Mouse (Mus musculus): ENCODE results near the gene Tjp3. TPM values are rescaled to one million over a fixed set of nuclear protein-coding genes. Genes with fewer than 3 reads are reported as not detected.
"Not testable (repeated sequence)": the region's sequence is repeated elsewhere in the genome, so short reads cannot be mapped to it uniquely, and the experiment has no call there.

The Tjp3 gene
- polyA plus RNA-seq, 1 experiment = 0.01 TPM

DNA sequence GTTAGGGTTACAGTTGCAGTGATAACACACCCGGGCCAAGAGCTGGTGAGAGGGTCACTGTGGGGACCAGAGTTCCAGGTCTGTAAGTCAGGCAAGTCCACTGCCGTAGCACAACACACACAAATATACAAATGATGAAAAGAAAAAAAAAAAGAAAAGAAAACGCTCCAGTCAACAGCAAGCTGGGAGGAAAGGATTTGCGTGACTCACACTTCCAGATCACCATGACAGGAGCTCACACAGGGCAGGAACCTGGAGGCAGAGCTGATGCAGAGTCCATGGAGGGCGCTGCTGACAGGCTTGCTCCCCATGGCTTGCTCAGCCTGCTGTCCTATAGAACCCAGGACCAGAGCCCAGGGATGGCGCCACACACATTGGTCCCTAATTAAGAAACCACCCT, 57.2 kb downstream of the Tjp3 start:
- Histone ChIP-seq H3K27me3 (ENCODE audit: control insufficient read depth) (peaks cover 54% of the 10 kb centered on the region), H3K9me3 (ENCODE audit: control insufficient read depth, low read length) (0 out of 2 replicates have a peak, but pooled peaks cover 2% of the 10 kb centered on the region), H3K36me3 (ENCODE audit: control insufficient read depth) (no peaks in the 10 kb centered on the region), H3K4me1 (ENCODE audit: control insufficient read depth) (peaks cover 25% of the 10 kb centered on the region), H3K4me3 (replicated peaks) (no peak overlapping the region)
- TF ChIP-seq TAL1 (IDR thresholded peaks at IDR 0.05; ENCODE audit: low read length) (no peak), GATA1 (IDR thresholded peaks at IDR 0.05; ENCODE audit: low read length) (no peak)

DNA sequence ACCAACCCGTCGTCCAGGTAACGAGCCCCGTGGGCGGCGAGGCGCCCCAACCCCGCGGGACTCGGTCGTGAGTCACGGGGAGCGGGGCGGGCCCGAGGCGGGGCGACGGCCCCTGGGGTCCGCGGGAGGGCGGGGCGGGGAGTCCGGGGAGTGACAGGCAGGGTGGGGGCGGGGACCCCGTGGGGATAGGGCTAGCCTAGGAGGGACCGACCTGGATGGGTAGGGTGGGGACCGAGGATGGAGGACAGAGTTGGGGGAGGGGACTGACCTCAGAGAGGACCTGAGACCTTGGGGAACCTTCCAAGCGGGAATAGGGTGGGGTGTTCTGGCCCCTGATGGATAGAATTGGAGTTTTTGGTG, 58.2 kb downstream of the Tjp3 start:
- H3K27me3 ChIP-seq (ENCODE audit: control insufficient read depth) = peaks cover 56% of the 10 kb centered on the region
- H3K4me3 ChIP-seq (replicated peaks) = peak overlapping the region; percentile 72
- H3K36me3 ChIP-seq (ENCODE audit: control insufficient read depth) = no peaks in the 10 kb centered on the region
- peaks cover 25% of the 10 kb centered on the region for H3K4me1 ChIP-seq (ENCODE audit: control insufficient read depth)
- 0 out of 2 replicates have a peak, but pooled peaks cover 2% of the 10 kb centered on the region for H3K9me3 ChIP-seq (ENCODE audit: control insufficient read depth, low read length)
- TF ChIP-seq GATA1 (IDR thresholded peaks at IDR 0.05; ENCODE audit: low read length) (no peak), TAL1 (IDR thresholded peaks at IDR 0.05; ENCODE audit: low read length) (no peak)

DNA sequence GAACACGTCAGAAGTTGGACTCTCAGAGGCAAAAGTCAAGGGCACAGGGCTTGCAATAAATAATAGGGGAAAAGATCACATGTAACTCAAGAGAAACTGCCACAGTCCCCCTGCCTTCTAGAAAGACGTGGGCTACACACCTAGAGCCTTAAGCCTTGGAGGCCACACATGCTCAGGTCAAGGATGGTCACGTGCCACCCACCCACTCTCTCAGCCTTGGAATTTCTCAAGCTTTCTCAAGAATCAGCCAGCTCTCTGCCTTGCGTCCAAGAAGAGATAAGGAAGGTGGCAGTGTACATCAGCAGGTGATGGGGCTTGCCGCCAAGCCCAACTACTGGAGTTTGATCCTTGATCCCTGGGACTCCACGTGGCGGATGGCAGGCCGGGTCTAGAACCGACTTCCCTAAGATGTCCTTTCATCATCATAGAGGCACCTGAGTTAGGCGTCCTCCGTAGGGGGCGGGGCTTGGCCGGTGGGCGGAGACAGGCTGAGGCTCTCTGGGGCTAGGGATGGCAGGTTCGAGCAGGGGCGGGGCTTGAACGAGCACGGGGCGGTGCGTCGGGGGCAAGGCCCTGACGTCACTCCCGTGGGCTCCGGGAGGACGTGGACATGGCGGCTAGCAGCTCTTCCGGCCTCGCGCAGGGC, 58.7 kb downstream of the Tjp3 start, which contains the start of gene Zfr2:
Gene Zfr2, plus strand, starts transcription at position 576 of the 646 bp plus-strand sequence.
- Histone ChIP-seq H3K27me3 (ENCODE audit: control insufficient read depth) (peaks cover 56% of the 10 kb centered on the region), H3K4me1 (ENCODE audit: control insufficient read depth) (peaks cover 22% of the 10 kb centered on the region)
- TF ChIP-seq GATA1 (IDR thresholded peaks at IDR 0.05; ENCODE audit: low read length) (no peak), TAL1 (IDR thresholded peaks at IDR 0.05; ENCODE audit: low read length) (no peak)

GRCm38 (mm10) chr10:81231436-81231835, 59.9 kb downstream of the Tjp3 start:
- no peaks in the 10 kb centered on the region for H3K36me3 ChIP-seq (ENCODE audit: control insufficient read depth)
- H3K27me3 ChIP-seq (ENCODE audit: control insufficient read depth) = peaks cover 54% of the 10 kb centered on the region
- 0 out of 2 replicates have a peak, but pooled peaks cover 2% of the 10 kb centered on the region for H3K9me3 ChIP-seq (ENCODE audit: control insufficient read depth, low read length)
- H3K4me3 ChIP-seq (replicated peaks) = no peak overlapping the region
- peaks cover 21% of the 10 kb centered on the region for H3K4me1 ChIP-seq (ENCODE audit: control insufficient read depth)
- TF ChIP-seq TAL1 (IDR thresholded peaks at IDR 0.05; ENCODE audit: low read length) (no peak), GATA1 (IDR thresholded peaks at IDR 0.05; ENCODE audit: low read length) (no peak)

More for the DNA sequence above, 58.7 kb downstream of the Tjp3 start, which contains the start of gene Zfr2:
- H3K4me3 ChIP-seq (replicated peaks) = peak within 1 kb of the TSS; percentile 72
- H3K36me3 ChIP-seq (ENCODE audit: control insufficient read depth) = no peaks in the 10 kb centered on the region
- 0 out of 2 replicates have a peak, but pooled peaks cover 2% of the 10 kb centered on the region for H3K9me3 ChIP-seq (ENCODE audit: control insufficient read depth, low read length)

GRCm38 (mm10) chr10:81230438-81231332, 60.7 kb downstream of the Tjp3 start, which contains the start of gene Atcay:
TSS of gene Atcay (minus strand) at chr10:81230833.
- Histone ChIP-seq H3K36me3 (ENCODE audit: control insufficient read depth) (no peaks in the 10 kb centered on the region), H3K4me3 (replicated peaks) (no peak within 1 kb of the TSS), H3K9me3 (ENCODE audit: control insufficient read depth, low read length) (0 out of 2 replicates have a peak, but pooled peaks cover 2% of the 10 kb centered on the region), H3K27me3 (ENCODE audit: control insufficient read depth) (peaks cover 54% of the 10 kb centered on the region), H3K4me1 (ENCODE audit: control insufficient read depth) (peaks cover 21% of the 10 kb centered on the region)
- TF ChIP-seq GATA1 (IDR thresholded peaks at IDR 0.05; ENCODE audit: low read length) (no peak), TAL1 (IDR thresholded peaks at IDR 0.05; ENCODE audit: low read length) (no peak)

DNA sequence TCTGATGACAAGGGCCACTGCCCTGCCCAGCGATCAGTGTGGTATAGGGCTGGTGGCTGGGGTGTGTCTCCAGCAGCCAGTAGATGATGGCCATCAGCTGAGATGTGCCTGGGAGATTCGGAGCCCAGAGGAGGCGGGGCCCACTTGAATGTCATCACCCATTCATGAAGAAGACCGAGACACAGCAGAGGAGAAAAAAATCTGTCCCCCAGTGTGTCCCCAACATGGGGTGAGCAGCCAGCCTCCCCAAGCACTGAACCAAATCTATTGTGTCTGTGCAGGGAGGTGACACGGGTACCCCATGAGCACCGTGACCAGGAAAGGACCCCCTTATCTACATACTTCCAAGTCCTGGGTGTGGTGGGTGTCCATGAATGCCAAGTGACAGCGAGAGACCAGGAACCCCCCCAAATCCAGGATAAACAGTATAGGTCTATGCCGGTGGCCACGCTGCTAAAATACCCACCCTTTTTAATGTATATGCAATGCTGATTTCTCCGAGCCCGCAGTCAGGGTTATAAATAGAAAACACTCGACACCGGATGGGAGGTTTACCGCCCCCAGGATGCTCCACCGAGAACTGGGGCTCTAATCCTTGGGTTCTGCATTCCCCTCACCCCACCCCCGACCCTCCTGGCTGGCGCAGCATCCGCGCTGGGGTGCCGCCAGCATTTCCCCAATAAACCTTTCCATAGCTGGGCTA, 61.5 kb downstream of the Tjp3 start:
- Histone ChIP-seq H3K36me3 (ENCODE audit: control insufficient read depth) (no peaks in the 10 kb centered on the region), H3K4me3 (replicated peaks) (no peak overlapping the region), H3K9me3 (ENCODE audit: control insufficient read depth, low read length) (0 out of 2 replicates have a peak, but pooled peaks cover 2% of the 10 kb centered on the region), H3K27me3 (ENCODE audit: control insufficient read depth) (peaks cover 54% of the 10 kb centered on the region), H3K4me1 (ENCODE audit: control insufficient read depth) (peaks cover 21% of the 10 kb centered on the region)
- no peak for TF ChIP-seq GATA1 (IDR thresholded peaks at IDR 0.05; ENCODE audit: low read length)
- TF ChIP-seq TAL1 (IDR thresholded peaks at IDR 0.05; ENCODE audit: low read length) = no peak

DNA sequence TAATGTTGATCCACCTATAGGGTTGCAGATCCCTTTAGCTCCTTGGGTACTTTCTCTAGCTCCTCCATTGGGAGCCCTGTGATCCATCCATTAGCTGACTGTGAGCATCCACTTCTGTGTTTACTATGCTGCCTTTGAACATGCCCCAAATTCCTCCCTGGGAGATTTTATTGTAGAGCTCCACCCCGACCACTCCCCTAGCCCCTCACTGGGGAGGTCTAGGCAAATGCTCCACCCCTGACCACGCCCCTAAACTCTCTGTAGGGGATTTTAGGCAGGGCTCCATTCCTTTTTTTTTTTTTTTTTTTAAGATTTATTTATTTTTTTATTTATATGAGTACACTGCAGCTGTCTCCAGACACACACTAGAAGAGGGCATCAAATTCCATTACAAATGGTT, 67.7 kb downstream of the Tjp3 start:
- H3K36me3 ChIP-seq (ENCODE audit: control insufficient read depth); H3K4me3 ChIP-seq (replicated peaks); H3K4me1 ChIP-seq (ENCODE audit: control insufficient read depth); H3K9me3 ChIP-seq (ENCODE audit: control insufficient read depth, low read length): not testable (repeated sequence)
- H3K27me3 ChIP-seq (ENCODE audit: control insufficient read depth) = peaks cover 16% of the 10 kb centered on the region

Other genes starting within 250 kb of the Tjp3 start
- gene Sgta, start 231.4 kb downstream of the Tjp3 start, polyA plus RNA-seq (2012) = 18.3 and 18.8 TPM in 2 replicates
- 5.2 and 5.3 TPM in 2 replicates for gene Thop1, start 221.5 kb downstream of the Tjp3 start, polyA plus RNA-seq (2012)
- 0.05 and 0.07 TPM in 2 replicates for gene Creb3l3, start 192.7 kb downstream of the Tjp3 start, polyA plus RNA-seq (2012)
- gene Map2k2, start 185.7 kb downstream of the Tjp3 start, polyA plus RNA-seq (2012) = 89.1 and 93.4 TPM in 2 replicates
- gene Zbtb7a, start 156.4 kb downstream of the Tjp3 start, polyA plus RNA-seq (2012) = 42.0 and 45.8 TPM in 2 replicates
- gene Pias4, start 123.7 kb downstream of the Tjp3 start, polyA plus RNA-seq (2012) = 13.4 and 16.4 TPM in 2 replicates
- gene Eef2, start 115.0 kb downstream of the Tjp3 start, polyA plus RNA-seq (2012) = 124 and 177 TPM in 2 replicates
- 8.1 and 8.3 TPM in 2 replicates for gene Dapk3, start 108.6 kb downstream of the Tjp3 start, polyA plus RNA-seq (2012)
- gene 4930442H23Rik, start 107.7 kb downstream of the Tjp3 start, polyA plus RNA-seq (2012) = not detected in 2 replicates
- gene Nmrk2, start 89.5 kb downstream of the Tjp3 start, polyA plus RNA-seq (2012) = not detected in 2 replicates
- gene Atcay, start 60.7 kb downstream of the Tjp3 start, polyA plus RNA-seq (2012) = not detected in 2 replicates
- not detected in 2 replicates for gene Zfr2, start 58.4 kb downstream of the Tjp3 start, polyA plus RNA-seq (2012)
- gene Matk, start 38.6 kb downstream of the Tjp3 start, polyA plus RNA-seq (2012) = 0.07 and 0.15 TPM in 2 replicates
- 43.8 and 44.0 TPM in 2 replicates for gene Mrpl54, start 24.6 kb downstream of the Tjp3 start, polyA plus RNA-seq (2012)
- gene Apba3, start 24.6 kb downstream of the Tjp3 start, polyA plus RNA-seq (2012) = 4.6 and 5.7 TPM in 2 replicates
- gene Pip5k1c, start 1.4 kb upstream of the Tjp3 start, polyA plus RNA-seq (2012) = 4.0 and 4.5 TPM in 2 replicates
- gene Cactin, start 29.5 kb upstream of the Tjp3 start, polyA plus RNA-seq (2012) = 13.2 and 13.3 TPM in 2 replicates
- gene Tbxa2r, start 37.1 kb upstream of the Tjp3 start, polyA plus RNA-seq (2012) = 0.04 TPM in 1 of 2 replicates, not detected in the other
- 0.01 TPM in 1 of 2 replicates, not detected in the other for gene Gipc3, start 51.7 kb upstream of the Tjp3 start, polyA plus RNA-seq (2012)
- 52.7 and 55.8 TPM in 2 replicates for gene Hmg20b, start 58.9 kb upstream of the Tjp3 start, polyA plus RNA-seq (2012)
- 6.7 and 7.2 TPM in 2 replicates for gene Mfsd12, start 65.9 kb upstream of the Tjp3 start, polyA plus RNA-seq (2012)
- gene 4930404N11Rik, start 74.2 kb upstream of the Tjp3 start, polyA plus RNA-seq (2012) = 3.2 and 5.6 TPM in 2 replicates
- gene Fzr1, start 86.9 kb upstream of the Tjp3 start, polyA plus RNA-seq (2012) = 62.5 and 67.4 TPM in 2 replicates
- gene Dohh, start 92.8 kb upstream of the Tjp3 start, polyA plus RNA-seq (2012) = 29.2 and 34.1 TPM in 2 replicates
- 0.08 and 0.20 TPM in 2 replicates for gene Gm48551, start 92.9 kb upstream of the Tjp3 start, polyA plus RNA-seq (2012)
- 0.26 and 0.80 TPM in 2 replicates for gene Gm48552, start 97.4 kb upstream of the Tjp3 start, polyA plus RNA-seq (2012)
- gene Smim24, start 101.5 kb upstream of the Tjp3 start, polyA plus RNA-seq (2012) = 0.09 TPM in 1 of 2 replicates, not detected in the other
- gene Nfic, start 164.1 kb upstream of the Tjp3 start, polyA plus RNA-seq (2012) = 0.55 and 0.94 TPM in 2 replicates
- not detected in 2 replicates for gene Celf5, start 191.1 kb upstream of the Tjp3 start, polyA plus RNA-seq (2012)
- gene Ncln, start 204.8 kb upstream of the Tjp3 start, polyA plus RNA-seq (2012) = 6.2 and 7.9 TPM in 2 replicates
- gene S1pr4, start 208.6 kb upstream of the Tjp3 start, polyA plus RNA-seq (2012) = 0.04 and 0.05 TPM in 2 replicates
- gene Gna15, start 232.6 kb upstream of the Tjp3 start, polyA plus RNA-seq (2012) = 0.14 and 0.24 TPM in 2 replicates

Measured in erythroblast, embryonic 14.5 days (primary cell).